Mouse (Mus musculus): Measurements from ENCODE around the gene Efhd2.

Efhd2 gene

DNA sequence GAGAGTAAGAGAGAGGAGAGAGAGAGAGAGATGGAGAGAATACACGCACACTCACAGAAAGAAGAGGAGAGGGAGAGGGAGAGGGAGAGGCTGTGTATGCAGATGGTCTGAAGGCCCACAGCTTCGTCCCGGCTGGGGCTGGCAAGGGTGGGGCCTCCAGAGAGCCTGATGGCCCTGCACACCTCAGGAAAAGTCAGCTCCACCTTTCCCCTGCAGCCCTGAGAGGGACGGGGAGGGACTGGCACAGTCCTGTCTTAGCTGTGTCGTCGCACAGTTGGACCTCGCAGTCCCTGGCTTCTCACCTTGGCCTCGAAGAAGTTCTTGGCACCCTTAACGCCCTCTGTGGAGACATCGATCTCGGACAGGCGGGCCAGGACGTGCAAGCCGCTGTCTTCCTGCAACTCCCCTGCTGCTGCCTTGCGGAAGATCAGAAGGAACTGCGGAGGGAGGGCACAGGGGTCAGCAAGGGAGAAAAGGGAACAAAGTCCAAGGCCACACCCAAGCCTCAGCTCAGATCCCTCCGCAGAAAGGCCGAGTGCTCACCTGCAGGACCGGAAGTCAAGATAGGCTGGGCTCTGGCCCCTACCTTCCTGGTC, 14.4 kb downstream of the Efhd2 start:
- DNase-seq (ENCODE audit: low spot score in 2 of 2), result no peak

DNA sequence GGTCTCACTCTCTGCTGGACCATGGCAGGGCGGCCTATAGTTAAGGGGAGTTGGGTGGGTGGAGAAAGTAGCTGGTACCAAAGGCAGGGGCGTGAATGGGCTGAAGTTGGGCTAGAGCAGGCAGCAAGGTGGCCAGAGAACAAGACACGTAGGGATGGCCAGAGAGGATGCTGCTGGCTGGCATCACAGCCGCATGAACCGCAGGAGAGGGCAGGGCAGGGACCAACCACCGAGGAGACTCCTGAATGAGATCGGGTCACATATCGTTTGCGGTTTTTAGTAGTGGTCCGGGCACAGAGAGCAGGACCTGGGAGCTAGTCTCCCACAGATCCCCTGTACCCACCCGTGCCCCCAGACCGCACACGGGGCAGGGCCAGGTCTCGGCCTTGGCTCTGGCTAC, 15.4 kb downstream of the Efhd2 start:
- DNase-seq (ENCODE audit: low spot score in 2 of 2), result no peak

DNA sequence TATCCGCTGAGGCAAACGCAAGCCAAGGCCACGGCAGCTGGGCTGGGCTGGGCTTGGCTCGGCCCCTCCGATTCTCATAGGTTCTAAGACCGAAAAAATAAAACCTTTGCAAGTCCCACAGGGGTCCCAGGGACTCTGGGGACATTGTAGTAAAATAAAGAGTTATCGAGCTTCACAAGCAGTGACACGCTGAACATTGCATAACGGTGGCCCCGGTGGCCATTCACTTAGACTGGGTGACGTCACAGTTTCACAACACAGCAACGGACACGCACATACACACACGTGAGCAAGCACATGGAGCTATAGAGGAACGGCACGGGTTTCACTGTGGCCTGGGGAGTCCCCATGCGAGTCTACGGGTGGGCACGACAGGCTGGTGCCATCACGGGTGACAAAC, 16.2 kb downstream of the Efhd2 start:
- DNase-seq (ENCODE audit: low spot score in 2 of 2), result no peak

- peak; percentile 62 to 81 for DNase-seq (ENCODE audit: low spot score in 2 of 2)
Measured at GRCm38 (mm10) chr4:141857422-141857930, 17.2 kb downstream of the Efhd2 start.

DNA sequence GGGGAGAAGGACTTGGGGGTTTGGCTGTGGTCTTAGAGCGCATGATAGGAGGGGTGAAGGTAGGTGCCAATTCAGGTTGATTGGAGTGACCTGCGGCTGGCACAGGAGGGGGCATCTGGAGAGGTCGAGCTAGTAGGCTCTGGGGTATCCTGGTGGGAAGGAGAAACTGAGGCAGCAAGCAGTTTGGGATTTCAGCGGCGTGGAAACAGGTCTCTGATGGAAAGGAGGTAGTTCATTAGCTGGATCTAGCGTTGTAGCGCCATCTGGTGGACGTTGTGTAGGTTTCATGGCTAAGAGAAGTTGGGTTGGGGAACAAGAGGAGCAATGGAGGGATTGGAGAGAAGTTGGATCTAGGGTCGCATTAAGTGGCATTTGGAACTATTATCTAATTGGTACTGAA, 21.3 kb downstream of the Efhd2 start:
- no peak for DNase-seq (ENCODE audit: low spot score in 2 of 2)

- DNase-seq (ENCODE audit: low spot score in 2 of 2), result no peak
Measured at GRCm38 (mm10) chr4:141845999-141846398, 28.7 kb downstream of the Efhd2 start, which contains the start of gene Ctrc. Gene Ctrc, minus strand, starts transcription at chr4:141846359.

DNA sequence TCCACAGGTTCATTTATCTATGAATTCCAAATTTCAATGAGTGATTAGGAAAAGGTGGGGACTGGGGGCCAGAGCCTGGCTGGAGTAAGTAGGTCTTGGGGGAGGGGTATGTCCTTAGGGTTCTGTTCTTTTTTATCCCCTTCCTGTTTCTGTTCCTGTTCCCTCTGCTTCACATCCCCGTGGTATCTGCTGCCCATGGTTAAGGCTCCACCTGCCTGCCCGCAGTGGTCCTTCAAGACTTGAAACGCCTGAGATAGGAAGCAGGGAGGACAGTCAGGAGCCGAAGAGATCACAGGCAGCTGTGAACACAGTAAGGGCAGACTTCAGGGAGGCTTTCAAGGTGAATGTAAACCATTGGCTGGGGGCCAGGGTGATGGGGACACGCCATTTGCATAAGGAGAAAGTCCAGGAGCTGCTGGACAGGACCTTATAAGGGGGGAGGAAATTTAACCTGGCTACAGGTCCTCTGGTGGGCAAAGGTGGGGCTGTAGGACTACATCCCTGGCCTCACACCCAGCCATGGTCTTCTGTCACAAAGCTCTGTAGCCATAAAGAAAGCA, 40.1 kb downstream of the Efhd2 start:
- DNase-seq (ENCODE audit: low spot score in 2 of 2), result no peak

DNA sequence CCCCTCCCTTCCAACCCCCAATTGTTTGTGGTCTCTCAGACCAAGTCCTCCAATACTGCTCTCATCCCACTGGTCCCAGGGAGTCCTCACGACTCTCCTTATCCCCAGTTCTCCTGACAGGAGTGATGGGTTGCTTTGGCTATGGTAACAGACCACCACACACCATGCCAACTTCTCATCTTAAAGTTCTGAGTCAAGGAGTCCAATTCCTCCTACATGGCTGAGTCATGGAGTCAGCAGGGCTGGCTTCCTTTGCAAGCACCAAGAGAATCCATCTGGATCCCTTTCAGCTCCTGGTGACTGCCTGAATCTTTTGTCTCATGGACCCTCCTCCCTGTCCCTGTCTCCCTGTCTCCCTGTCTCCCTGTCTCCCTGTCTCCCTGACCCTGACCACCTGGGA, 40.8 kb downstream of the Efhd2 start:
- DNase-seq (ENCODE audit: low spot score in 2 of 2), result no peak

DNA sequence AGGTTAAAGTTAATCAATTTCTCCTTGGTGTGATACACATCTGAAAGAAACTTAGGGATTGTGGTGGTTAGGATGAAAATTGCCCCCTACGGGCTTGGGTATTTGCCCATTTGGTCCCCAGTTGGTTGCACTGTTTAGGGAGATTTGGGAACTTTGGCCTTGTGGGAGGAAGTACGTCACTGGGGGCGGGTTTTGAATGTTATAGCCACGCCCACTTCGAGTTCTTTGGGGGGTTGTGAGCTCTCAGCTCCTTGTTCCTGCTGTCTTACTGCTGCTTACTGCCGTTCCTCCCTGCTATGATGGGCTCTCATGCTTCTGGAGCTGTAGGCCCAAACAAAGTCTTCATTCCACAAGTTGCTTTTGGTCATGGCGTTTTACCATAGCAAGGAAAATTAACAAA, 43.4 kb downstream of the Efhd2 start:
- DNase-seq (ENCODE audit: low spot score in 2 of 2), result no peak

- no peak for DNase-seq (ENCODE audit: low spot score in 2 of 2)
Measured at GRCm38 (mm10) chr4:141830381-141830780, 44.3 kb downstream of the Efhd2 start.

- DNase-seq (ENCODE audit: low spot score in 2 of 2), result no peak
Measured at GRCm38 (mm10) chr4:141828177-141828576, 46.5 kb downstream of the Efhd2 start.

- DNase-seq (ENCODE audit: low spot score in 2 of 2), result no peak
Measured at GRCm38 (mm10) chr4:141827401-141827800, 47.3 kb downstream of the Efhd2 start.

DNA sequence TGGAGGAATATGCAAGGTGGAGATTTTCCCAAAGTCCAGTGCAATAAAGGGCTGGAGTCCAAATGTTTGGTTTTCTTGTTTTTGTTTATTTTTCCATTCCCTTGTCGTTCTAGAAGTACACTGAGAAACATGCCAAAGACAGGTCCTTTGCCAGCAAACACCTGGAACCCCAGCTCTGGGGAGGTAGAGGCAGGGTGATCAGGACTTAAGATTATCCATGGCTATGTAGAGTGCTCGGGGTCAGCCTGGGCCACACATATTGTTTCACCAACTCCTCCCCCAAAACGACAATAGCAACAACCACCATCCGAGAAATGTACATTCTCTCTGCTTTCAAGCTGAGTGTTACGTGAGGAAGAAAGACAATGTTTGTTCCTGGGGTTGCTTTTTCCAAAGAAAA, 48.7 kb downstream of the Efhd2 start, which contains the start of gene Cela2a:
TSS of gene Cela2a (minus strand) at position 101 of the 400 bp plus-strand sequence.
- no peak for DNase-seq (ENCODE audit: low spot score in 2 of 2)

DNA sequence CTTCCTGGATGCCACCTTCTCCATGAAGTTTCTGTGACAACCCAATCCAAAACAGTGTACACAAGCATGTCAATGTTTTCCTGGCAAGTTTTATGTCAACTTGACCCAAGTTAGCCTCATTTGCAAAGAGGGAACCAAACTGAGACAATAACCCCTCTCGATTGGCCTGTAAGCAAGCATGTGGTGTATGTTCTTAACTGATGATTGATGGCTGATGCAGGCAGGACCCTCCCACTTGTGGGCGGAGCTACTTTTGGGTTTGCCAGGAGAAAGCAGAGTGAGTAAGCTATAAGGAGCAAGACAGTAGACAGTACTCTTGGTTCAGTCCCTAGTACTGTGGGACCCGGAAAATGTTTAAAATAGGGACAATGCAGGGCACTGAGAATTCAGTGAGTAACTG, 51.7 kb downstream of the Efhd2 start:
- DNase-seq (ENCODE audit: low spot score in 2 of 2), result no peak

- no peak for DNase-seq (ENCODE audit: low spot score in 2 of 2)
Measured at GRCm38 (mm10) chr4:141822089-141822488, 52.6 kb downstream of the Efhd2 start.

DNA sequence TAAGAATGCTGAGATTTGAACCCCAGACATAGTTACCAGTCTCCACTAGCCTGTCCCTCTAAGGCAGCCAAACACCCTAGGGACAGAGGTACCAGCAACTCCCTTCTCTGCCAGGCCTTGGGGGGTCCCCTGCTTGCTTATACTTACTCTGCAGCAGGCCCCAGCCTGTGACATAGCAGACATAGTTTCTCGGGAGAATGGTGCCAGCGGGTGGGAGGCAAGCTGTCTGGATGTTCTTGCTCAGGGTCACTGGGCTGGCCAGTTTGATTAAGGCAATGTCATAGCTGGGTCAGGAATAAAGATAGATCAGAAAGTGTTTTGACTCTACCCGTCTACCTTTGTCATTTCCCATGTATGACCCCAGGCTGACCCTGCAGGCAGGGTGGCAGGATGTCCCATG, 53.5 kb downstream of the Efhd2 start:
- DNase-seq (ENCODE audit: low spot score in 2 of 2), result no peak

GRCm38 (mm10) chr4:141819316-141819715, 55.4 kb downstream of the Efhd2 start:
- no peak for DNase-seq (ENCODE audit: low spot score in 2 of 2)

- DNase-seq (ENCODE audit: low spot score in 2 of 2), result no peak
Measured at GRCm38 (mm10) chr4:141818861-141819260, 55.9 kb downstream of the Efhd2 start.

- no peak for DNase-seq (ENCODE audit: low spot score in 2 of 2)
Measured at GRCm38 (mm10) chr4:141817706-141818105, 57.0 kb downstream of the Efhd2 start.

- no peak for DNase-seq (ENCODE audit: low spot score in 2 of 2)
Measured at GRCm38 (mm10) chr4:141816776-141817655, 57.7 kb downstream of the Efhd2 start.

GRCm38 (mm10) chr4:141816267-141816666, 58.5 kb downstream of the Efhd2 start:
- DNase-seq (ENCODE audit: low spot score in 2 of 2), result no peak

DNA sequence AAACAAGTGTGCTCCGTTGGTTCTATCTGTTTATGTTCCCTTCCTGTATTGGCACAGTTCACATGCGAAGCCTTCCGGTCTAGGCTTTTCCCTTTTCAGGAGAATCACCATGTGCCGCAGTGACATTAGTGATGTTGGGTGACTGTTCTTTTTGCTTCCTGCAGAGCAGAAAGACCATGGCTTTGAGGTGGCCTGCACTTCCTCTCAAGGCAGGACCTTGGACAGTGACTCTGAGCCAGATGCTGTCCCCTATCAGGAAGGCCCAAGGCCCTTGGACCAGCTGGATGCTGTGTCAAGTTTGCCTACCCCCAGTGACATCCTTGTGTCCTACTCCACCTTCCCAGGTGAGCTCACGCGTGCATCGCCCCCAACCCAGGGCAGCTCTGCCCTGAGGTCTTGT, 63.3 kb downstream of the Efhd2 start:
- DNase-seq (ENCODE audit: low spot score in 2 of 2), result no peak

DNA sequence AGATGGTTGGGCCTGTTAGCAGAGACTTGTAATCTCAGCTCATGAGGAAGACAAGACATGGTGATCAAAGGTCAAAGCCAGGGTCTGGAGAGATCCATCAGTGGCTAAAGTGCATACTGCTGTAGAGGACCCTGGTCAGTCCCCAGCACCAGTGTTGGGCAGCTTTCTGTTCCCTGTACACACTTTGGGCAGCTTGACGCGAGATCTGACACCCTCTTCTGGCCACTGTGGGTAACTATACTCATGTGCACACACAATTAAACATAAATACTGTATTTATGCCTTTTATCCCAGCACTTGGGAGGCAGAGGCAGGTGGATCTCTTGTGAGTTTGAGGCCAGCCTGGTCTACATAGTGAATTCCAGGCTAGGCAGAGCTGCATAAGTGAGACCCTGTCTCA, 63.7 kb downstream of the Efhd2 start:
- no peak for DNase-seq (ENCODE audit: low spot score in 2 of 2)

Measured in frontal cortex, postnatal 10 days (tissue).